Mouse (Mus musculus) brain, embryonic 14.5 days (tissue): ENCODE measurements around the gene Sox5.

Source experiments
- CTCF ChIP-seq: fragments of 200-500 bp; IDR thresholded peaks from 2 replicates; pipeline ENCODE4 v1.5.1; 2012; ENCODE audit warnings: inconsistent platforms, mild to moderate bottlenecking, moderate library complexity, borderline replicate concordance; ENCODE audit not compliant: insufficient read depth, insufficient read length; ENCODE audit errors: extremely low read depth
- POLR2A ChIP-seq: fragments of 200-500 bp; IDR thresholded peaks from 2 replicates; pipeline ENCODE4 v1.6.1; 2012; ENCODE audit warnings: mild to moderate bottlenecking, inconsistent platforms, borderline replicate concordance; ENCODE audit not compliant: poor library complexity, insufficient read depth, insufficient read length, severe bottlenecking; ENCODE audit errors: extremely low read depth

- TF ChIP-seq CTCF (no peak), POLR2A (no peak)
Measured at GRCm38 (mm10) chr6:144086096-144086810, 695.5 kb downstream of the Sox5 start.
